Mouse (Mus musculus) CH12.LX (cell line): Measurements from ENCODE around the gene Pigl.

Source experiments
- CTCF ChIP-seq, 2 experiments: IDR thresholded peaks in 1 of 2; conservative IDR thresholded peaks in 1 of 2; 2 replicates each; pipeline ENCODE4 v1.5.1; 2011 to 2012; ENCODE audit warnings: low read depth in 2 of 2, low read length in 2 of 2, improper control_type of control experiment in 1 of 2, inconsistent platforms in 1 of 2, mild to moderate bottlenecking in 1 of 2, moderate library complexity in 1 of 2
- ELF1 ChIP-seq: IDR thresholded peaks from 2 replicates; pipeline ENCODE4 v1.6.1; 2014; ENCODE audit warnings: low read depth, mild to moderate bottlenecking, inconsistent platforms, low read length, improper control_type of control experiment
- EP300 ChIP-seq: IDR thresholded peaks from 2 replicates; pipeline ENCODE4 v1.6.1; 2011; ENCODE audit warnings: low read length, improper control_type of control experiment
- JUN ChIP-seq: IDR thresholded peaks from 2 replicates; pipeline ENCODE4 v1.6.1; 2011; ENCODE audit warnings: low read depth, mild to moderate bottlenecking, low read length, improper control_type of control experiment, moderate library complexity; ENCODE audit not compliant: insufficient read depth
- MAFK ChIP-seq: IDR thresholded peaks from 2 replicates; pipeline ENCODE4 v1.6.1; 2011; ENCODE audit warnings: low read length, improper control_type of control experiment; ENCODE audit not compliant: insufficient replicate concordance
- MAX ChIP-seq: IDR thresholded peaks from 2 replicates; pipeline ENCODE4 v1.6.1; 2011; ENCODE audit warnings: low read length, improper control_type of control experiment
- POLR2A ChIP-seq: IDR thresholded peaks from 2 replicates; pipeline ENCODE4 v1.6.1; 2011; ENCODE audit warnings: low read depth, mild to moderate bottlenecking, improper control_type of control experiment, low read length
- USF1 ChIP-seq: IDR thresholded peaks from 2 replicates; pipeline ENCODE4 v1.6.1; 2014; ENCODE audit warnings: low read depth, mild to moderate bottlenecking, inconsistent platforms, low read length, improper control_type of control experiment

- TF ChIP-seq POLR2A (no peak), USF1 (no peak), CTCF (conservative IDR thresholded peaks at IDR 0.05 in 1 of 2, IDR thresholded peaks at IDR 0.05 in 1 of 2; ENCODE audit: low read depth in 2 of 2, low read length in 2 of 2) (no peak), JUN (no peak), MAX (no peak), EP300 (no peak), ELF1 (no peak), MAFK (no peak)
Observed at GRCm38 (mm10) chr11:62487540-62488350, 29.5 kb downstream of the Pigl start.
